Mouse (Mus musculus): Measurements from ENCODE around the gene Dmkn. TPM values are rescaled to one million over a fixed set of nuclear protein-coding genes. Genes with fewer than 3 reads are reported as not detected.

The Dmkn gene
- polyA plus RNA-seq, 1 experiment, result 0.99 TPM

GRCm38 (mm10) chr7:30744022-30744598 is 19.4 kb upstream of the Dmkn start:
- Histone ChIP-seq H3K27ac (ENCODE audit: insufficient read depth, low read length) (no peak overlapping the region), H3K9me3 (replicated peaks; ENCODE audit: control insufficient read depth, insufficient read depth, low read length, poor library complexity, severe bottlenecking) (no peaks in the 10 kb centered on the region)
- TF ChIP-seq POLR2A (IDR thresholded peaks at IDR 0.05; ENCODE audit: insufficient read depth, low read length) (no peak), EP300 (IDR thresholded peaks at IDR 0.05; ENCODE audit: insufficient read depth, low read depth, low read length) (no peak), CTCF (IDR thresholded peaks at IDR 0.05; ENCODE audit: low read depth, low read length) (no peak)

GRCm38 (mm10) chr7:30747525-30748204 is 15.9 kb upstream of the Dmkn start:
- TF ChIP-seq POLR2A (IDR thresholded peaks at IDR 0.05; ENCODE audit: insufficient read depth, low read length), result no peak
- TF ChIP-seq CTCF (IDR thresholded peaks at IDR 0.05; ENCODE audit: low read depth, low read length), result peak; percentile 72
- Histone ChIP-seq H3K9me3 (replicated peaks; ENCODE audit: control insufficient read depth, insufficient read depth, low read length, poor library complexity, severe bottlenecking) (no peaks in the 10 kb centered on the region), H3K4me1 (ENCODE audit: control insufficient read depth, insufficient read depth, low read length) (peaks cover 2% of the 10 kb centered on the region), H3K4me3 (ENCODE audit: low read depth, low read length) (no peak overlapping the region), H3K27ac (ENCODE audit: insufficient read depth, low read length) (no peak overlapping the region), H3K36me3 (ENCODE audit: control insufficient read depth, insufficient read depth, low read length, poor library complexity, severe bottlenecking) (no peaks in the 10 kb centered on the region), H3K9ac (ENCODE audit: low read depth, poor library complexity, severe bottlenecking) (no peak overlapping the region), H3K27me3 (ENCODE audit: control insufficient read depth, insufficient read depth, low read length, poor library complexity, severe bottlenecking) (no peaks in the 10 kb centered on the region)

More at GRCm38 (mm10) chr7:30744022-30744598, 19.4 kb upstream of the Dmkn start:
- Histone ChIP-seq H3K9ac (ENCODE audit: low read depth, poor library complexity, severe bottlenecking) (no peak overlapping the region), H3K4me3 (ENCODE audit: low read depth, low read length) (no peak overlapping the region), H3K27me3 (ENCODE audit: control insufficient read depth, insufficient read depth, low read length, poor library complexity, severe bottlenecking) (no peaks in the 10 kb centered on the region), H3K4me1 (ENCODE audit: control insufficient read depth, insufficient read depth, low read length) (peaks cover 2% of the 10 kb centered on the region), H3K36me3 (ENCODE audit: control insufficient read depth, insufficient read depth, low read length, poor library complexity, severe bottlenecking) (no peaks in the 10 kb centered on the region)

- H3K4me1 ChIP-seq (ENCODE audit: control insufficient read depth, insufficient read depth, low read length), result peaks cover 2% of the 10 kb centered on the region
- no peaks in the 10 kb centered on the region for H3K27me3 ChIP-seq (ENCODE audit: control insufficient read depth, insufficient read depth, low read length, poor library complexity, severe bottlenecking)
- H3K9ac ChIP-seq (ENCODE audit: low read depth, poor library complexity, severe bottlenecking), result no peak overlapping the region
- H3K9me3 ChIP-seq (replicated peaks; ENCODE audit: control insufficient read depth, insufficient read depth, low read length, poor library complexity, severe bottlenecking), result no peaks in the 10 kb centered on the region
- TF ChIP-seq CTCF (IDR thresholded peaks at IDR 0.05; ENCODE audit: low read depth, low read length) (no peak), EP300 (IDR thresholded peaks at IDR 0.05; ENCODE audit: insufficient read depth, low read depth, low read length) (no peak), POLR2A (IDR thresholded peaks at IDR 0.05; ENCODE audit: insufficient read depth, low read length) (no peak)
- no peak overlapping the region for H3K4me3 ChIP-seq (ENCODE audit: low read depth, low read length)
- no peaks in the 10 kb centered on the region for H3K36me3 ChIP-seq (ENCODE audit: control insufficient read depth, insufficient read depth, low read length, poor library complexity, severe bottlenecking)
- no peak overlapping the region for H3K27ac ChIP-seq (ENCODE audit: insufficient read depth, low read length)
These were observed 13.5 kb upstream of the Dmkn start for GRCm38 (mm10) chr7:30749824-30750606.

GRCm38 (mm10) chr7:30751086-30751669 is 12.4 kb upstream of the Dmkn start, which contains the start of gene Sbsn:
Gene Sbsn, plus strand, starts transcription at chr7:30751471.
- Histone ChIP-seq H3K9me3 (replicated peaks; ENCODE audit: control insufficient read depth, insufficient read depth, low read length, poor library complexity, severe bottlenecking) (no peaks in the 10 kb centered on the region), H3K36me3 (ENCODE audit: control insufficient read depth, insufficient read depth, low read length, poor library complexity, severe bottlenecking) (no peaks in the 10 kb centered on the region), H3K27ac (ENCODE audit: insufficient read depth, low read length) (no peak within 1 kb of the TSS), H3K27me3 (ENCODE audit: control insufficient read depth, insufficient read depth, low read length, poor library complexity, severe bottlenecking) (no peaks in the 10 kb centered on the region), H3K9ac (ENCODE audit: low read depth, poor library complexity, severe bottlenecking) (no peak within 1 kb of the TSS), H3K4me1 (ENCODE audit: control insufficient read depth, insufficient read depth, low read length) (no peaks in the 10 kb centered on the region), H3K4me3 (ENCODE audit: low read depth, low read length) (no peak within 1 kb of the TSS)
- TF ChIP-seq CTCF (IDR thresholded peaks at IDR 0.05; ENCODE audit: low read depth, low read length), result no peak
- TF ChIP-seq EP300 (IDR thresholded peaks at IDR 0.05; ENCODE audit: insufficient read depth, low read depth, low read length), result no peak
- TF ChIP-seq POLR2A (IDR thresholded peaks at IDR 0.05; ENCODE audit: insufficient read depth, low read length), result no peak

GRCm38 (mm10) chr7:30757001-30757400 is 6.6 kb upstream of the Dmkn start:
- Histone ChIP-seq H3K9me3 (replicated peaks; ENCODE audit: control insufficient read depth, insufficient read depth, low read length, poor library complexity, severe bottlenecking) (no peaks in the 10 kb centered on the region), H3K9ac (ENCODE audit: low read depth, poor library complexity, severe bottlenecking) (no peak overlapping the region), H3K27me3 (ENCODE audit: control insufficient read depth, insufficient read depth, low read length, poor library complexity, severe bottlenecking) (no peaks in the 10 kb centered on the region), H3K27ac (ENCODE audit: insufficient read depth, low read length) (no peak overlapping the region), H3K4me1 (ENCODE audit: control insufficient read depth, insufficient read depth, low read length) (no peaks in the 10 kb centered on the region), H3K36me3 (ENCODE audit: control insufficient read depth, insufficient read depth, low read length, poor library complexity, severe bottlenecking) (no peaks in the 10 kb centered on the region), H3K4me3 (ENCODE audit: low read depth, low read length) (no peak overlapping the region)
- no peak for TF ChIP-seq EP300 (IDR thresholded peaks at IDR 0.05; ENCODE audit: insufficient read depth, low read depth, low read length)

All from ES-Bruce4 (cell line).